Mouse (Mus musculus) erythroblast, embryonic 14.5 days (primary cell): ENCODE data around the gene Cntnap1.
"Not testable (repeated sequence)": the region's sequence is repeated elsewhere in the genome, so short reads cannot be mapped to it uniquely, and the experiment has no call there.

Experiments
- GATA1 ChIP-seq: IDR thresholded peaks from 2 replicates; pipeline ENCODE4 v1.6.1; 2012; ENCODE audit warnings: low read length, inconsistent platforms, mixed read lengths
- TAL1 ChIP-seq: IDR thresholded peaks from 3 replicates; pipeline ENCODE4 v1.6.1; 2012; ENCODE audit warnings: low read length, inconsistent platforms, mixed read lengths

DNA sequence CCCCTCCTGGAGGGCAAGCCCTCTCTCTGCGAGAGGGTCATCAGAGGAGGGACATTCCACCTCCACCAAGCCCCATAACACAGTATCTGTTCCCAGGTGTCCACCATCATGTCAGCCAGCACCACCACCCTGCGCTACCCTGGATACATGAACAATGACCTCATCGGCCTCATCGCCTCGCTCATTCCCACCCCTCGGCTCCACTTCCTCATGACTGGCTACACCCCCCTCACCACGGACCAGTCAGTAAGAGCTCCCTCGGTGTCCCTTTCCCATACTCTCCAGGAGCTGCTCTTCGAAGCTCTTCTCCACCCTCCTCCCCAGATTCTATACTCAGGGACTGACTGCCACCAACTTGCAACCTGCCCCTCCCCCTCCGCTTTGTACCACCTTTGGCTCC lies 10.2 kb upstream of the Cntnap1 start:
- TF ChIP-seq TAL1, GATA1: not testable (repeated sequence)
